Mouse (Mus musculus): ENCODE measurements at regions not wholly inside any gene's neighbourhood (a gene's known extent, or its start where the extent isn't known, plus 50 kb on each side); places are given as distances from the start of the nearest gene placed in this dataset.

- TF ChIP-seq CTCF (IDR thresholded peaks at IDR 0.05; ENCODE audit: borderline replicate concordance, insufficient read depth, low read length) (no peak), POLR2A (IDR thresholded peaks at IDR 0.05; ENCODE audit: low read depth, low read length) (no peak)
Measured at GRCm38 (mm10) chr14:114856243-114857031, 235.6 kb upstream of the Gpc5 start.
